Mouse (Mus musculus) CH12.LX (cell line): Measurements from ENCODE around the gene Rusc2. TPM values are rescaled to one million over a fixed set of nuclear protein-coding genes. Genes with fewer than 3 reads are reported as not detected.

Experiments used
- DNase-seq: peaks from one replicate; pipeline ENCODE4 v3.0.0-alpha.2; 2013; ENCODE audit errors: extremely low read depth
- H3K27ac ChIP-seq: 2 replicates; pipeline ENCODE4 v1.5.1; 2012; ENCODE audit warnings: low read depth, mild to moderate bottlenecking, control low read depth, moderate library complexity; ENCODE audit not compliant: insufficient read depth
- H3K27me3 ChIP-seq: replicated peaks from 2 replicates; pipeline ENCODE3; 2012; ENCODE audit warnings: inconsistent platforms
- H3K36me3 ChIP-seq, 2 experiments: replicated peaks in 1 of 2; 2 replicates each; pipeline versions ENCODE3 to v1.6.1; 2012; ENCODE audit warnings: inconsistent platforms in 1 of 2, low read length in 1 of 2, mild to moderate bottlenecking in 1 of 2, mixed read lengths in 1 of 2, moderate library complexity in 1 of 2; ENCODE audit not compliant: control insufficient read depth in 1 of 2, insufficient read depth in 1 of 2
- H3K4me1 ChIP-seq, 2 experiments: 2 replicates each; pipeline ENCODE4 v1.6.1; 2012; ENCODE audit warnings: inconsistent platforms in 1 of 2, moderate library complexity in 1 of 2; ENCODE audit not compliant: insufficient read depth in 2 of 2, control insufficient read depth in 1 of 2
- H3K4me2 ChIP-seq: 2 replicates; pipeline ENCODE4 v1.6.1; 2012; ENCODE audit warnings: low read depth, mild to moderate bottlenecking, control low read depth; ENCODE audit not compliant: poor library complexity, insufficient read depth, severe bottlenecking
- H3K4me3 ChIP-seq, 3 experiments: fragments of 150-350 bp in 1 of 3; sonication (generic) in 1 of 3; replicated peaks in 1 of 3; 2 replicates each; pipeline versions ENCODE3 to v1.5.1; 2011 to 2012; ENCODE audit warnings: low read depth in 2 of 3, low read length in 2 of 3, mild to moderate bottlenecking in 2 of 3, moderate library complexity in 2 of 3, control low read depth in 1 of 3, improper control_type of control experiment in 1 of 3, inconsistent platforms in 1 of 3, mixed read lengths in 1 of 3; ENCODE audit not compliant: poor library complexity in 1 of 3
- H3K79me2 ChIP-seq: replicated peaks from 2 replicates; pipeline ENCODE4 v1.6.1; 2012; ENCODE audit warnings: mild to moderate bottlenecking, moderate library complexity; ENCODE audit not compliant: control insufficient read depth, poor library complexity, insufficient read depth, severe bottlenecking; ENCODE audit errors: extremely low read depth
- H3K9ac ChIP-seq: 2 replicates; pipeline ENCODE4 v1.6.1; 2012; ENCODE audit warnings: low read depth, mild to moderate bottlenecking, control low read depth, moderate library complexity; ENCODE audit not compliant: insufficient read depth
- H3K9me3 ChIP-seq: replicated peaks from 2 replicates; pipeline ENCODE3; 2012; ENCODE audit warnings: low read length, inconsistent platforms, mixed read lengths
- BHLHE40 ChIP-seq: IDR thresholded peaks from 2 replicates; pipeline ENCODE4 v1.6.1; 2011; ENCODE audit warnings: mild to moderate bottlenecking, low read depth, low read length, improper control_type of control experiment
- CTCF ChIP-seq, 2 experiments: IDR thresholded peaks in 1 of 2; conservative IDR thresholded peaks in 1 of 2; 2 replicates each; pipeline ENCODE4 v1.5.1; 2011 to 2012; ENCODE audit warnings: low read depth in 2 of 2, low read length in 2 of 2, improper control_type of control experiment in 1 of 2, inconsistent platforms in 1 of 2, mild to moderate bottlenecking in 1 of 2, moderate library complexity in 1 of 2
- E2F4 ChIP-seq: IDR thresholded peaks from 2 replicates; pipeline ENCODE4 v1.6.1; 2011; ENCODE audit warnings: low read depth, low read length, improper control_type of control experiment; ENCODE audit not compliant: insufficient replicate concordance
- ETS1 ChIP-seq: conservative IDR thresholded peaks from 2 replicates; pipeline ENCODE4 v1.6.1; 2012; ENCODE audit warnings: low read depth, mild to moderate bottlenecking, inconsistent platforms, low read length, improper control_type of control experiment, moderate library complexity
- HCFC1 ChIP-seq: IDR thresholded peaks from 2 replicates; pipeline ENCODE4 v1.6.1; 2012; ENCODE audit warnings: low read depth, mild to moderate bottlenecking, inconsistent platforms, low read length, improper control_type of control experiment
- KAT2A ChIP-seq: IDR thresholded peaks from 2 replicates; pipeline ENCODE4 v1.6.1; 2012; ENCODE audit warnings: low read length, improper control_type of control experiment, inconsistent platforms; ENCODE audit not compliant: insufficient replicate concordance
- MAZ ChIP-seq: IDR thresholded peaks from 2 replicates; pipeline ENCODE4 v1.6.1; 2012; ENCODE audit warnings: low read depth, mild to moderate bottlenecking, inconsistent platforms, low read length, improper control_type of control experiment, moderate library complexity
- NELFE ChIP-seq: IDR thresholded peaks from 2 replicates; pipeline ENCODE4 v1.6.1; 2011; ENCODE audit warnings: low read depth, low read length, improper control_type of control experiment
- NRF1 ChIP-seq: IDR thresholded peaks from 2 replicates; pipeline ENCODE4 v1.6.1; 2014; ENCODE audit warnings: low read depth, mild to moderate bottlenecking, inconsistent platforms, low read length, improper control_type of control experiment, moderate library complexity
- POLR2AphosphoS2 ChIP-seq: IDR thresholded peaks from 2 replicates; pipeline ENCODE4 v1.6.1; 2011; ENCODE audit warnings: low read depth, low read length, improper control_type of control experiment
- RCOR1 ChIP-seq: conservative IDR thresholded peaks from 2 replicates; pipeline ENCODE4 v1.6.1; 2012; ENCODE audit warnings: low read depth, mild to moderate bottlenecking, inconsistent platforms, low read length, improper control_type of control experiment
- SIN3A ChIP-seq: IDR thresholded peaks from 2 replicates; pipeline ENCODE4 v1.6.1; 2012; ENCODE audit warnings: low read length, improper control_type of control experiment, inconsistent platforms
- SMC3 ChIP-seq: IDR thresholded peaks from 2 replicates; pipeline ENCODE4 v1.6.1; 2011; ENCODE audit warnings: low read depth, low read length, improper control_type of control experiment
- USF2 ChIP-seq: conservative IDR thresholded peaks from 2 replicates; pipeline ENCODE4 v1.6.1; 2011; ENCODE audit warnings: low read depth, low read length, improper control_type of control experiment
- ZNF384 ChIP-seq: IDR thresholded peaks from 2 replicates; pipeline ENCODE4 v1.6.1; 2012; ENCODE audit warnings: low read depth, low read length, improper control_type of control experiment, inconsistent platforms
- dilution Hi-C: fragments of 300-500 bp; cut with MboI; formaldehyde crosslinking; loops from 2 replicates; pipeline ENCODE4 v1.14.3; 2020; ENCODE audit warnings: low sequenced_read_pairs; ENCODE audit not compliant: extremely low pct_unique_long_range_greater_than_20kb, extremely low pct_ligation_motif_present
- in situ Hi-C: fragments of 300-500 bp; cut with MboI; formaldehyde crosslinking; loops from 3 replicates; pipeline ENCODE4 v1.14.3; 2019; ENCODE audit warnings: low sequenced_read_pairs, low pct_ligation_motif_present, low pct_unique_long_range_greater_than_20kb, mixed read lengths
- polyA plus RNA-seq: library from polyadenylated mRNA; unstranded; fragments of >175 nt; gene quantifications from 2 replicates; pipeline ENCODE4 v1.2.1, GENCODE M21; 2012; ENCODE audit warnings: low read depth; ENCODE audit not compliant: insufficient read length
- total RNA-seq, 2 experiments: library from RNA; depleted of rRNA; stranded (reverse); fragments of 300-350 nt in 1 of 2; fragments of >200 nt in 1 of 2; gene quantifications; 2 replicates each; pipeline ENCODE4 v1.2.3; 2012 to 2014

Gene Rusc2
- total and polyA plus RNA-seq, 3 experiments = not detected

- no peak for DNase-seq
- Histone ChIP-seq H3K9me3 (peaks cover 12% of the 10 kb centered on the region), H3K79me2 (no peaks in the 10 kb centered on the region), H3K27me3 (no peaks in the 10 kb centered on the region), H3K9ac (no peak overlapping the region), H3K4me3 (no peak overlapping the region), H3K4me1 (no peaks in the 10 kb centered on the region), H3K36me3 (no peaks in the 10 kb centered on the region), H3K4me2 (no peak overlapping the region), H3K27ac (no peak overlapping the region)
- dilution Hi-C loops = no loop called here
- in situ Hi-C loops = no loop called here
- TF ChIP-seq CTCF (conservative IDR thresholded peaks at IDR 0.05 in 1 of 2, IDR thresholded peaks at IDR 0.05 in 1 of 2; ENCODE audit: low read depth in 2 of 2, low read length in 2 of 2) (no peak), ETS1 (no peak), E2F4 (no peak), NRF1 (no peak)
Observed at GRCm38 (mm10) chr4:43336176-43336575, 45.6 kb upstream of the Rusc2 start.

GRCm38 (mm10) chr4:43340096-43340804 is 41.5 kb upstream of the Rusc2 start:
- no peaks in the 10 kb centered on the region for H3K79me2 ChIP-seq
- no peaks in the 10 kb centered on the region for H3K36me3 ChIP-seq
- H3K9ac ChIP-seq = no peak overlapping the region
- H3K4me3 ChIP-seq = no peak overlapping the region
- H3K27me3 ChIP-seq = no peaks in the 10 kb centered on the region
- in situ Hi-C loops = no loop called here
- TF ChIP-seq KAT2A = no peak
- no peak for TF ChIP-seq RCOR1
- TF ChIP-seq E2F4 = no peak
- no peak for TF ChIP-seq ZNF384
- TF ChIP-seq SMC3 = no peak
- no peak for TF ChIP-seq HCFC1
- no peak for TF ChIP-seq MAZ
- TF ChIP-seq SIN3A = no peak
- no peak for TF ChIP-seq NELFE
- TF ChIP-seq BHLHE40 = no peak
- TF ChIP-seq USF2 = no peak
- no peak for TF ChIP-seq POLR2AphosphoS2
- dilution Hi-C loops = no loop called here
- H3K4me1 ChIP-seq = no peaks in the 10 kb centered on the region
- no peak overlapping the region for H3K27ac ChIP-seq
- no peak for DNase-seq
- no peak overlapping the region for H3K4me2 ChIP-seq
- H3K9me3 ChIP-seq = peaks cover 7% of the 10 kb centered on the region
